28 mouse cellular contexts compared by ENCODE assay signal in genomic region chr10:43168847-43169246, GRCm38 (mm10). TPM values are rescaled to one million over a fixed set of nuclear protein-coding genes. Genes with fewer than 3 reads are reported as not detected.
A peak's percentile ranks its signal among the peaks of the same experiment; 100 is the strongest.
DNase-seq lines count a peak whose midpoint lies in the region; ATAC-seq and TF ChIP-seq lines count a peak whose summit lies in the region.
"Had no signal": no experiment of that assay in that cellular context is flagged by ENCODE, and none has a peak within 500 bp of the region (broad histone marks: within the 10 kb centered on the region; RNA-seq: fewer than 3 reads in every experiment).

No protein-coding gene starts in this region.

- no peak overlapping the region for H3K4me3 ChIP-seq in layer of hippocampus, adult 2 months
- H3K4me3 ChIP-seq in midbrain, embryonic 14.5 days (replicated peaks; ENCODE audit: low read depth, low read length): no peak overlapping the region
- H3K4me3 ChIP-seq in midbrain, postnatal 0 days (ENCODE audit: low read depth, low read length): no peak overlapping the region
- H3K4me3 ChIP-seq: erythroblast, embryonic 14.5 days; forebrain, embryonic 13.5 days; hindbrain, embryonic 10.5 days; hindbrain, embryonic 15.5 days; limb, embryonic 10.5 days; limb, embryonic 15.5 days; liver, embryonic 13.5 days; neural tube, embryonic 15.5 days had no signal

- no peak for TF ChIP-seq CTCF in layer of hippocampus, adult 2 months (conservative IDR thresholded peaks at IDR 0.05)
- TF ChIP-seq CTCF in midbrain, postnatal 0 days (IDR thresholded peaks at IDR 0.05): no peak

- H3K36me3 ChIP-seq in midbrain, embryonic 14.5 days (ENCODE audit: control insufficient read depth, insufficient read depth, low read length): no peaks in the 10 kb centered on the region
- no peaks in the 10 kb centered on the region for H3K36me3 ChIP-seq in midbrain, postnatal 0 days (ENCODE audit: insufficient read depth, low read length)
- H3K36me3 ChIP-seq: hindbrain, embryonic 10.5 days; hindbrain, embryonic 15.5 days; limb, embryonic 10.5 days; limb, embryonic 15.5 days; liver, embryonic 13.5 days; neural tube, embryonic 15.5 days had no signal

- intact Hi-C loops in gastrocnemius, postnatal 14 days (cut with DNase I; ENCODE audit: low total_unique reads): no loop called here

- H3K27me3 ChIP-seq in midbrain, embryonic 14.5 days (ENCODE audit: control insufficient read depth, insufficient read depth, low read length): no peaks in the 10 kb centered on the region
- no peaks in the 10 kb centered on the region for H3K27me3 ChIP-seq in midbrain, postnatal 0 days (ENCODE audit: insufficient read depth, low read length)
- H3K27me3 ChIP-seq: forebrain, embryonic 13.5 days; hindbrain, embryonic 15.5 days; neural tube, embryonic 15.5 days had no signal

- peaks cover 31% of the 10 kb centered on the region for H3K4me1 ChIP-seq in midbrain, embryonic 14.5 days (ENCODE audit: control insufficient read depth, insufficient read depth, low read length)
- peaks cover 5% of the 10 kb centered on the region; the same call in 1 of the 2 replicates for H3K4me1 ChIP-seq in midbrain, postnatal 0 days (ENCODE audit: insufficient read depth, low read length)
- H3K4me1 ChIP-seq: liver, embryonic 13.5 days had no signal

- DNase-seq in gastrocnemius, postnatal 14 days: peak; percentile 34
- no peak for DNase-seq in gastrocnemius, postnatal 4 days (ENCODE audit: low spot score in 2 of 2)
- no peak for DNase-seq in layer of hippocampus, adult 2 months (ENCODE audit: low spot score in 2 of 2)
- DNase-seq in layer of hippocampus, adult 18-20 months (ENCODE audit: low spot score in 2 of 2): no peak
- DNase-seq in midbrain, embryonic 14.5 days: no peak
- DNase-seq in midbrain, postnatal 0 days (ENCODE audit: low spot score): no peak
- DNase-seq: adrenal gland, postnatal 25 days; B cell, adult 2 months; cerebellum, adult 18-20 months; cerebellum, postnatal 14 days; gastrocnemius, postnatal 25 days; kidney, adult 11 months; kidney, postnatal 14 days; liver, embryonic 13.5 days; lung, adult 18-20 months; lung, postnatal 10 days; retina, postnatal 1 day; right cerebral cortex, postnatal 14 days had no signal

- 0 out of 2 replicates have a peak overlapping the region, but pooled peaks have one; percentile 18 for H3K4me2 ChIP-seq in midbrain, embryonic 14.5 days (ENCODE audit: low read length)
- peak overlapping the region; percentile 15; the same call in 1 of the 2 replicates for H3K4me2 ChIP-seq in midbrain, postnatal 0 days (ENCODE audit: low read depth, low read length, poor library complexity, severe bottlenecking)
- H3K4me2 ChIP-seq: forebrain, embryonic 13.5 days; hindbrain, embryonic 15.5 days; limb, embryonic 15.5 days; liver, embryonic 13.5 days had no signal

- H3K27ac ChIP-seq in layer of hippocampus, adult 2 months: peak overlapping the region; percentile 59; the same call in 1 of the 2 replicates
- H3K27ac ChIP-seq in midbrain, embryonic 14.5 days (replicated peaks; ENCODE audit: low read depth, low read length): no peak overlapping the region
- H3K27ac ChIP-seq in midbrain, postnatal 0 days (ENCODE audit: low read depth, low read length): no peak overlapping the region
- H3K27ac ChIP-seq: forebrain, embryonic 13.5 days; hindbrain, embryonic 10.5 days; hindbrain, embryonic 15.5 days; limb, embryonic 10.5 days; limb, embryonic 15.5 days; liver, embryonic 13.5 days; macrophage; neural tube, embryonic 15.5 days had no signal

- no peaks in the 10 kb centered on the region for H3K9me3 ChIP-seq in midbrain, embryonic 14.5 days (ENCODE audit: control insufficient read depth, low read length)
- no peaks in the 10 kb centered on the region for H3K9me3 ChIP-seq in midbrain, postnatal 0 days (ENCODE audit: low read length)
- H3K9me3 ChIP-seq: forebrain, embryonic 13.5 days; hindbrain, embryonic 15.5 days; limb, embryonic 10.5 days; limb, embryonic 15.5 days; liver, embryonic 13.5 days; neural tube, embryonic 15.5 days had no signal

- ATAC-seq in midbrain, embryonic 14.5 days (ENCODE audit: low FRiP score, low TSS enrichment): no peak
- ATAC-seq in midbrain, postnatal 0 days (ENCODE audit: low FRiP score): no peak
- ATAC-seq: forebrain, embryonic 13.5 days; inflammation-experienced regulatory T-cells, adult 6 months had no signal

- H3K9ac ChIP-seq in midbrain, embryonic 14.5 days (replicated peaks; ENCODE audit: low read length): no peak overlapping the region
- no peak overlapping the region for H3K9ac ChIP-seq in midbrain, postnatal 0 days (replicated peaks; ENCODE audit: low read length, poor library complexity, severe bottlenecking)
- H3K9ac ChIP-seq: forebrain, embryonic 13.5 days; hindbrain, embryonic 15.5 days; limb, embryonic 15.5 days; liver, embryonic 13.5 days; neural tube, embryonic 15.5 days had no signal

- WGBS in midbrain, embryonic 14.5 days: 71% methylated on average over 7 of the region's 7 CpGs
- WGBS in midbrain, postnatal 0 days: 56% methylated on average over 7 of the region's 7 CpGs

RNA-seq across cellular contexts. Expression of gene Sobp, which starts 5.5 kb away (rescaled TPM):
- total RNA-seq in gastrocnemius, postnatal 14 days (2021): 10 to 100 TPM; 13.1 to 21.5 TPM
- total RNA-seq in gastrocnemius, postnatal 4 days (2021): 10 to 100 TPM; 21.5 to 25.4 TPM
- 10 to 100 TPM; 83.3 to 83.8 TPM for total RNA-seq in layer of hippocampus, adult 2 months (2021)
- total RNA-seq in layer of hippocampus, adult 18-20 months (2021): 10 to 100 TPM; 81.7 to 82.8 TPM
- polyA plus RNA-seq in midbrain, embryonic 14.5 days (2014; fragmentation: Nextera tagmentation; extraction: Ambion mirVana): 21.2 and 23.7 TPM in 2 replicates
- total RNA-seq in midbrain, postnatal 0 days (2014; rRNA removed): 30.5 and 34.2 TPM in 2 replicates
- polyA plus RNA-seq in midbrain, postnatal 0 days (2015; fragmentation: Nextera tagmentation; extraction: Ambion mirVana): 14.0 and 17.0 TPM in 2 replicates
- total RNA-seq: megakaryocyte-erythroid progenitor cell, adult 5-6 weeks had no signal
- polyA plus RNA-seq: erythroblast, embryonic 14.5 days; inflammation-experienced regulatory T-cells, adult 6 months; macrophage had no signal

RNA-seq across cellular contexts. Expression of gene 9030612E09Rik, which starts 5.7 kb away (rescaled TPM):
- 1 to 10 TPM; 2.1 to 2.4 TPM for total RNA-seq in gastrocnemius, postnatal 14 days (2021)
- total RNA-seq in gastrocnemius, postnatal 4 days (2021): 1 to 10 TPM; 1.9 to 2.4 TPM
- 1 to 10 TPM; 1.8 to 2.1 TPM for total RNA-seq in layer of hippocampus, adult 2 months (2021)
- 1 to 10 TPM; 1.5 to 1.7 TPM for total RNA-seq in layer of hippocampus, adult 18-20 months (2021)
- polyA plus RNA-seq in midbrain, embryonic 14.5 days (2014; fragmentation: Nextera tagmentation; extraction: Ambion mirVana): 2.2 and 2.4 TPM in 2 replicates
- 0.93 and 2.5 TPM in 2 replicates for total RNA-seq in midbrain, postnatal 0 days (2014; rRNA removed)
- polyA plus RNA-seq in midbrain, postnatal 0 days (2015; fragmentation: Nextera tagmentation; extraction: Ambion mirVana): 1.5 and 1.6 TPM in 2 replicates
- total RNA-seq: megakaryocyte-erythroid progenitor cell, adult 5-6 weeks had no signal
- polyA plus RNA-seq: erythroblast, embryonic 14.5 days; inflammation-experienced regulatory T-cells, adult 6 months; liver, embryonic 13.5 days; macrophage had no signal

RNA-seq across cellular contexts. Expression of gene Pdss2, which starts 52.4 kb away (rescaled TPM):
- total RNA-seq in gastrocnemius, postnatal 14 days (2021): 10 to 100 TPM; 20.6 to 22.6 TPM
- 10 to 100 TPM; 17.6 to 20.5 TPM for total RNA-seq in gastrocnemius, postnatal 4 days (2021)
- total RNA-seq in layer of hippocampus, adult 2 months (2021): 10 to 100 TPM; 17.6 to 17.8 TPM
- 10 to 100 TPM; 18.3 to 19.6 TPM for total RNA-seq in layer of hippocampus, adult 18-20 months (2021)
- polyA plus RNA-seq in midbrain, embryonic 14.5 days (2014; fragmentation: Nextera tagmentation; extraction: Ambion mirVana): 18.1 and 19.0 TPM in 2 replicates
- total RNA-seq in midbrain, postnatal 0 days (2014; rRNA removed): 17.6 and 19.7 TPM in 2 replicates
- polyA plus RNA-seq in midbrain, postnatal 0 days (2015; fragmentation: Nextera tagmentation; extraction: Ambion mirVana): 16.6 and 17.6 TPM in 2 replicates
